ENCODE assay signal across 22 mouse cellular contexts in genomic region chr17:67544410-67544809, GRCm38 (mm10).
A peak's percentile ranks its signal among the peaks of the same experiment; 100 is the strongest.
DNase-seq lines count a peak whose midpoint lies in the region; ATAC-seq and TF ChIP-seq lines count a peak whose summit lies in the region.
"Had no signal": no experiment of that assay in that cellular context is flagged by ENCODE, and none has a peak within 500 bp of the region (broad histone marks: within the 10 kb centered on the region; RNA-seq: fewer than 3 reads in every experiment).

No protein-coding gene starts in this region.

- 0 out of 2 replicates have a peak, but pooled peaks have one; percentile 56 for ATAC-seq in kidney, embryonic 15.5 days (replicated peaks; ENCODE audit: low FRiP score)
- peak; percentile 54; the same call in 1 of the 2 replicates for ATAC-seq in kidney, postnatal 0 days (replicated peaks; ENCODE audit: low FRiP score, low read depth)
- ATAC-seq: forebrain, embryonic 13.5 days; forebrain, embryonic 16.5 days; Patski had no signal

- H3K4me3 ChIP-seq in kidney, adult 2 months (ENCODE audit: insufficient read depth, low read depth, low read length), result no peak overlapping the region
- H3K4me3 ChIP-seq in kidney, embryonic 15.5 days (replicated peaks), result no peak overlapping the region
- H3K4me3 ChIP-seq in kidney, postnatal 0 days (replicated peaks; ENCODE audit: low read depth, low read length), result no peak overlapping the region
- H3K4me3 ChIP-seq: forebrain, embryonic 10.5 days; forebrain, embryonic 13.5 days; gastrocnemius, adult 2 months; hindbrain, embryonic 12.5 days had no signal

- no peak overlapping the region for H3K9ac ChIP-seq in kidney, embryonic 15.5 days
- no peak overlapping the region for H3K9ac ChIP-seq in kidney, postnatal 0 days (ENCODE audit: low read depth, low read length)
- H3K9ac ChIP-seq: forebrain, embryonic 13.5 days; hindbrain, embryonic 12.5 days had no signal

- 30% methylated on average over 7 of the region's 7 CpGs for WGBS in kidney, adult 2 months
- 38% methylated on average over 7 of the region's 7 CpGs for WGBS in kidney, embryonic 15.5 days
- 33% methylated on average over 7 of the region's 7 CpGs for WGBS in kidney, postnatal 0 days

- no peak for TF ChIP-seq CTCF in kidney, adult 2 months (conservative IDR thresholded peaks at IDR 0.05; ENCODE audit: insufficient read depth, insufficient read length, low read depth, low read length)
- no peak for TF ChIP-seq CTCF in kidney, postnatal 0 days (IDR thresholded peaks at IDR 0.05; ENCODE audit: low read depth)

- no peaks in the 10 kb centered on the region for H3K4me1 ChIP-seq in kidney, adult 2 months (ENCODE audit: control insufficient read depth, insufficient read depth, low read length)
- peaks cover 16% of the 10 kb centered on the region for H3K4me1 ChIP-seq in kidney, embryonic 15.5 days
- H3K4me1 ChIP-seq in kidney, postnatal 0 days (replicated peaks; ENCODE audit: insufficient read depth, low read length), result no peaks in the 10 kb centered on the region

- H3K9me3 ChIP-seq in kidney, embryonic 15.5 days (replicated peaks), result peaks cover 3% of the 10 kb centered on the region
- no peaks in the 10 kb centered on the region for H3K9me3 ChIP-seq in kidney, postnatal 0 days (replicated peaks; ENCODE audit: low read length)
- H3K9me3 ChIP-seq: forebrain, embryonic 13.5 days; hindbrain, embryonic 12.5 days had no signal

- TF ChIP-seq POLR2A in kidney, adult 2 months (IDR thresholded peaks at IDR 0.05; ENCODE audit: low read depth, low read length), result no peak

- H3K27ac ChIP-seq in kidney, adult 2 months (ENCODE audit: insufficient read depth, low read depth, low read length), result no peak overlapping the region
- H3K27ac ChIP-seq in kidney, embryonic 15.5 days, result no peak overlapping the region
- no peak overlapping the region for H3K27ac ChIP-seq in kidney, postnatal 0 days
- H3K27ac ChIP-seq: forebrain, embryonic 10.5 days; forebrain, embryonic 13.5 days; gastrocnemius, adult 2 months; hindbrain, embryonic 12.5 days had no signal

- H3K36me3 ChIP-seq in kidney, adult 2 months (ENCODE audit: control insufficient read depth, insufficient read depth, low read length), result no peaks in the 10 kb centered on the region
- no peaks in the 10 kb centered on the region for H3K36me3 ChIP-seq in kidney, embryonic 15.5 days
- H3K36me3 ChIP-seq in kidney, postnatal 0 days (ENCODE audit: insufficient read depth, low read length), result no peaks in the 10 kb centered on the region
- H3K36me3 ChIP-seq: forebrain, embryonic 10.5 days; G1E; hindbrain, embryonic 12.5 days had no signal

- no peaks in the 10 kb centered on the region; the same call in 1 of the 2 replicates for H3K27me3 ChIP-seq in kidney, adult 2 months (replicated peaks; ENCODE audit: control insufficient read depth, insufficient read depth, low read length)
- no peaks in the 10 kb centered on the region for H3K27me3 ChIP-seq in kidney, embryonic 15.5 days
- H3K27me3 ChIP-seq in kidney, postnatal 0 days (ENCODE audit: insufficient read depth, low read length), result no peaks in the 10 kb centered on the region
- H3K27me3 ChIP-seq: CH12.LX; forebrain, embryonic 13.5 days; hindbrain, embryonic 12.5 days; Patski had no signal

- H3K4me2 ChIP-seq in kidney, embryonic 15.5 days, result no peak overlapping the region
- H3K4me2 ChIP-seq in kidney, postnatal 0 days (ENCODE audit: low read length), result no peak overlapping the region
- H3K4me2 ChIP-seq: forebrain, embryonic 13.5 days; heart, embryonic 11.5 days; hindbrain, embryonic 12.5 days had no signal

- peak; percentile 36 for DNase-seq in kidney, adult 2 months
- DNase-seq in kidney, postnatal 4 days, result no peak
- no peak for DNase-seq in kidney, postnatal 25 days
- DNase-seq in kidney, postnatal 0 days (ENCODE audit: low spot score), result no peak
- DNase-seq in kidney, postnatal 36 days, result peak; percentile 20 to 28
- no peak for DNase-seq in frontal cortex, postnatal 36 days (ENCODE audit: low spot score in 2 of 2)
- DNase-seq: adrenal gland, postnatal 10 days; adrenal gland, postnatal 36 days; cerebellum, adult 18-20 months; cerebellum, adult 9-10 months; cerebellum, postnatal 14 days; gastrocnemius, adult 2 months; gastrocnemius, postnatal 14 days had no signal

Comparison
In these comparisons a context has a peak if more than half of its experiments do, and no peak if none do; other contexts are left out.
1. DNase-seq: peak in kidney, adult 2 months (single experiment) and kidney, postnatal 36 days (2 of 2); none in kidney, postnatal 4 days (0 of 2), kidney, postnatal 25 days (0 of 2), kidney, postnatal 0 days (single experiment) and frontal cortex, postnatal 36 days (0 of 2).